Mouse (Mus musculus) heart, embryonic 16.5 days (tissue): Measurements from ENCODE around the gene Olfr161. TPM values are rescaled to one million over a fixed set of nuclear protein-coding genes. Genes with fewer than 3 reads are reported as not detected.
"Not testable (repeated sequence)": the region's sequence is repeated elsewhere in the genome, so short reads cannot be mapped to it uniquely, and the experiment has no call there.

Source experiments
- ATAC-seq: fragments of 200-750 bp; cut with Nextera tagmentation; replicated peaks from 2 replicates; pipeline ENCODE4 v1.8.0; 2017; ENCODE audit warnings: moderate number of reproducible peaks; ENCODE audit not compliant: insufficient read depth, low FRiP score; ENCODE audit errors: extremely low read depth
- H3K27ac ChIP-seq: fragments of 300-500 bp; sonication (generic); 2 replicates; pipeline ENCODE4 v1.5.1; 2014; ENCODE audit warnings: mild to moderate bottlenecking, low read length, control low read depth, moderate library complexity
- H3K27me3 ChIP-seq: fragments of 300-500 bp; sonication (generic); 2 replicates; pipeline ENCODE4 v1.6.1; 2014; ENCODE audit warnings: low read length, mixed read lengths; ENCODE audit not compliant: control insufficient read depth, insufficient read depth
- H3K36me3 ChIP-seq: fragments of 300-500 bp; sonication (generic); 2 replicates; pipeline ENCODE4 v1.6.1; 2014; ENCODE audit not compliant: control insufficient read depth, insufficient read depth
- H3K4me1 ChIP-seq: fragments of 300-500 bp; sonication (generic); 2 replicates; pipeline ENCODE4 v1.6.1; 2014; ENCODE audit warnings: low read length, mixed read lengths; ENCODE audit not compliant: control insufficient read depth, insufficient read depth
- H3K4me2 ChIP-seq: fragments of 300-500 bp; sonication (generic); 2 replicates; pipeline ENCODE4 v1.6.1; 2014; ENCODE audit warnings: low read depth, mild to moderate bottlenecking, control low read depth, low read length
- H3K4me3 ChIP-seq: fragments of 300-500 bp; sonication (generic); 2 replicates; pipeline ENCODE4 v1.5.1; 2014; ENCODE audit warnings: mild to moderate bottlenecking, control low read depth, low read length
- H3K9ac ChIP-seq: fragments of 300-500 bp; sonication (generic); 2 replicates; pipeline ENCODE4 v1.6.1; 2014; ENCODE audit warnings: low read length, control low read depth
- H3K9me3 ChIP-seq: fragments of 300-500 bp; sonication (generic); replicated peaks from 2 replicates; pipeline ENCODE4 v1.6.1; 2016; ENCODE audit warnings: low read length; ENCODE audit not compliant: control insufficient read depth
- WGBS: fragments of 180-500 bp; shearing (Covaris S2); extraction: QIAGEN DNeasy Blood & Tissue Kit; methylation state at CpG from one replicate; pipeline ENCODE4 v1.1.7; 2014; 5-methylcytosine and 5-hydroxymethylcytosine counted together
- polyA plus RNA-seq: library from polyadenylated mRNA; unstranded; fragments of >200 nt; fragmentation: Nextera tagmentation; extraction: Ambion mirVana; gene quantifications from 2 replicates; pipeline ENCODE4 v1.2.1, GENCODE M21; 2015

Olfr161 gene
- not detected in 2 replicates for polyA plus RNA-seq

GRCm38 (mm10) chr16:3590691-3591090, at the start of gene Olfr161:
Gene Olfr161, plus strand, starts transcription at chr16:3591042.
- no peak for ATAC-seq
- H3K4me3 ChIP-seq, result no peak within 1 kb of the TSS
- no peaks in the 10 kb centered on the region for H3K36me3 ChIP-seq
- no peaks in the 10 kb centered on the region for H3K27me3 ChIP-seq
- no peak within 1 kb of the TSS for H3K4me2 ChIP-seq
- 62% methylated on average over 1 of the region's 1 CpGs for WGBS
- no peaks in the 10 kb centered on the region for H3K4me1 ChIP-seq
- H3K9me3 ChIP-seq, result 0 out of 2 replicates have a peak, but pooled peaks cover 3% of the 10 kb centered on the region
- H3K27ac ChIP-seq, result no peak within 1 kb of the TSS
- no peak within 1 kb of the TSS for H3K9ac ChIP-seq

- Histone ChIP-seq H3K4me3 (no peak overlapping the region), H3K4me2 (no peak overlapping the region), H3K27me3 (no peaks in the 10 kb centered on the region), H3K9ac (no peak overlapping the region), H3K4me1 (no peaks in the 10 kb centered on the region), H3K36me3 (no peaks in the 10 kb centered on the region), H3K27ac (no peak overlapping the region), H3K9me3 (no peaks in the 10 kb centered on the region)
- ATAC-seq, result no peak
These were observed 27.3 kb upstream of the Olfr161 start for GRCm38 (mm10) chr16:3563553-3563952.

- not testable (repeated sequence) for H3K4me2 ChIP-seq, H3K27me3 ChIP-seq, H3K9ac ChIP-seq, H3K4me1 ChIP-seq, ATAC-seq, H3K36me3 ChIP-seq, H3K4me3 ChIP-seq, H3K27ac ChIP-seq, H3K9me3 ChIP-seq
- WGBS, result 53% methylated on average over 1 of the region's 1 CpGs
These were observed 13.2 kb upstream of the Olfr161 start for GRCm38 (mm10) chr16:3577658-3578057.

- not testable (repeated sequence) for H3K36me3 ChIP-seq, H3K27me3 ChIP-seq, H3K4me2 ChIP-seq, H3K9ac ChIP-seq, H3K4me3 ChIP-seq, H3K27ac ChIP-seq, H3K9me3 ChIP-seq, H3K4me1 ChIP-seq, ATAC-seq
- WGBS, result 83% methylated on average over 1 of the region's 1 CpGs
These were observed 12.5 kb upstream of the Olfr161 start for GRCm38 (mm10) chr16:3578227-3578848.

- not testable (repeated sequence) for H3K4me2 ChIP-seq, H3K27ac ChIP-seq, H3K4me1 ChIP-seq, H3K36me3 ChIP-seq, H3K27me3 ChIP-seq, H3K9ac ChIP-seq, ATAC-seq, H3K9me3 ChIP-seq, H3K4me3 ChIP-seq
- WGBS, result 82% methylated on average over 5 of the region's 5 CpGs
These were observed 40.5 kb downstream of the Olfr161 start for GRCm38 (mm10) chr16:3631376-3631775.

GRCm38 (mm10) chr16:3632572-3633361, 41.9 kb downstream of the Olfr161 start:
- 0 out of 2 replicates have a peak, but pooled peaks have one; percentile 28 for ATAC-seq
- not testable (repeated sequence) for H3K4me1 ChIP-seq, H3K36me3 ChIP-seq, H3K27ac ChIP-seq, H3K27me3 ChIP-seq, H3K9me3 ChIP-seq
- peak overlapping the region; percentile 25 for H3K4me3 ChIP-seq
- peak overlapping the region; percentile 56 for H3K4me2 ChIP-seq
- 34% methylated on average over 27 of the region's 27 CpGs for WGBS
- peak overlapping the region; percentile 54 for H3K9ac ChIP-seq

Other genes with a start within 250 kb of the Olfr161 start
- gene Mefv, start 127.1 kb downstream of the Olfr161 start, polyA plus RNA-seq, result 0.13 TPM in 1 of 2 replicates, not detected in the other
- 32.4 and 33.8 TPM in 2 replicates for gene Zfp263, start 153.1 kb downstream of the Olfr161 start, polyA plus RNA-seq
- gene Olfr15, start 239.8 kb downstream of the Olfr161 start, polyA plus RNA-seq, result not detected in 2 replicates